Mouse (Mus musculus): ENCODE data around the gene Dab2ip. TPM values are rescaled to one million over a fixed set of nuclear protein-coding genes. Genes with fewer than 3 reads are reported as not detected.
A peak's percentile ranks its signal among the peaks of the same experiment; 100 is the strongest.

The Dab2ip gene
- total and polyA plus RNA-seq, 2 experiments = 4.1 to 8.4 TPM

- no peaks in the 10 kb centered on the region for H3K79me2 ChIP-seq (ENCODE audit: control insufficient read depth, insufficient read depth, low read length)
- no peaks in the 10 kb centered on the region for H3K27me3 ChIP-seq (ENCODE audit: control insufficient read depth, insufficient read depth, low read length)
- H3K4me1 ChIP-seq (ENCODE audit: control insufficient read depth, insufficient read depth, low read length) = peaks cover 7% of the 10 kb centered on the region; the same call in 1 of the 2 replicates
- H3K9ac ChIP-seq (ENCODE audit: low read depth, low read length) = no peak overlapping the region
- no peak overlapping the region for H3K4me3 ChIP-seq (ENCODE audit: insufficient read depth, low read depth, low read length)
- TF ChIP-seq POLR2A (IDR thresholded peaks at IDR 0.05; ENCODE audit: extremely low read depth, insufficient read depth, low read length) (no peak), CTCF (IDR thresholded peaks at IDR 0.05; ENCODE audit: low read depth, low read length) (no peak)
- no peaks in the 10 kb centered on the region for H3K36me3 ChIP-seq (ENCODE audit: control insufficient read depth, insufficient read depth, low read length)
- DNase-seq (ENCODE audit: extremely low read depth, low read depth, low spot score) = no peak
- H3K27ac ChIP-seq (replicated peaks; ENCODE audit: insufficient read depth, low read depth, low read length) = no peak overlapping the region
- WGBS = 89% methylated on average over 8 of the region's 8 CpGs
These were observed 49.4 kb downstream of the Dab2ip start for GRCm38 (mm10) chr2:35607476-35607875.

- no peak for DNase-seq (ENCODE audit: extremely low read depth, low read depth, low spot score)
- no peak overlapping the region for H3K9ac ChIP-seq (ENCODE audit: low read depth, low read length)
- 90% methylated on average over 7 of the region's 7 CpGs for WGBS
- TF ChIP-seq CTCF (IDR thresholded peaks at IDR 0.05; ENCODE audit: low read depth, low read length) (no peak), POLR2A (IDR thresholded peaks at IDR 0.05; ENCODE audit: extremely low read depth, insufficient read depth, low read length) (no peak)
- no peaks in the 10 kb centered on the region for H3K27me3 ChIP-seq (ENCODE audit: control insufficient read depth, insufficient read depth, low read length)
- H3K4me3 ChIP-seq (ENCODE audit: insufficient read depth, low read depth, low read length) = no peak overlapping the region
- peaks cover 7% of the 10 kb centered on the region; the same call in 1 of the 2 replicates for H3K4me1 ChIP-seq (ENCODE audit: control insufficient read depth, insufficient read depth, low read length)
- no peaks in the 10 kb centered on the region for H3K36me3 ChIP-seq (ENCODE audit: control insufficient read depth, insufficient read depth, low read length)
- no peak overlapping the region for H3K27ac ChIP-seq (replicated peaks; ENCODE audit: insufficient read depth, low read depth, low read length)
- no peaks in the 10 kb centered on the region for H3K79me2 ChIP-seq (ENCODE audit: control insufficient read depth, insufficient read depth, low read length)
These were observed 50.8 kb downstream of the Dab2ip start for GRCm38 (mm10) chr2:35608856-35609255.

- no peaks in the 10 kb centered on the region for H3K36me3 ChIP-seq (ENCODE audit: control insufficient read depth, insufficient read depth, low read length)
- no peaks in the 10 kb centered on the region for H3K27me3 ChIP-seq (ENCODE audit: control insufficient read depth, insufficient read depth, low read length)
- 60% methylated on average over 9 of the region's 9 CpGs for WGBS
- no peak overlapping the region for H3K27ac ChIP-seq (replicated peaks; ENCODE audit: insufficient read depth, low read depth, low read length)
- no peak for TF ChIP-seq POLR2A (IDR thresholded peaks at IDR 0.05; ENCODE audit: extremely low read depth, insufficient read depth, low read length)
- peak; percentile 43; the same call in 1 of the 2 replicates for TF ChIP-seq CTCF (IDR thresholded peaks at IDR 0.05; ENCODE audit: low read depth, low read length)
- no peak for DNase-seq (ENCODE audit: extremely low read depth, low read depth, low spot score)
- no peaks in the 10 kb centered on the region for H3K79me2 ChIP-seq (ENCODE audit: control insufficient read depth, insufficient read depth, low read length)
- no peak overlapping the region for H3K9ac ChIP-seq (ENCODE audit: low read depth, low read length)
- no peak overlapping the region for H3K4me3 ChIP-seq (ENCODE audit: insufficient read depth, low read depth, low read length)
- H3K4me1 ChIP-seq (ENCODE audit: control insufficient read depth, insufficient read depth, low read length) = peaks cover 7% of the 10 kb centered on the region; the same call in 1 of the 2 replicates
These were observed 51.3 kb downstream of the Dab2ip start for GRCm38 (mm10) chr2:35609317-35609716.

GRCm38 (mm10) chr2:35610168-35610951 lies 52.3 kb downstream of the Dab2ip start:
- DNase-seq (ENCODE audit: extremely low read depth, low read depth, low spot score) = peak; percentile 75
- Histone ChIP-seq H3K9ac (ENCODE audit: low read depth, low read length) (peak overlapping the region; percentile 62), H3K27ac (replicated peaks; ENCODE audit: insufficient read depth, low read depth, low read length) (no peak overlapping the region), H3K79me2 (ENCODE audit: control insufficient read depth, insufficient read depth, low read length) (no peaks in the 10 kb centered on the region), H3K27me3 (ENCODE audit: control insufficient read depth, insufficient read depth, low read length) (no peaks in the 10 kb centered on the region), H3K4me3 (ENCODE audit: insufficient read depth, low read depth, low read length) (peak overlapping the region; percentile 59), H3K36me3 (ENCODE audit: control insufficient read depth, insufficient read depth, low read length) (no peaks in the 10 kb centered on the region), H3K4me1 (ENCODE audit: control insufficient read depth, insufficient read depth, low read length) (peaks cover 7% of the 10 kb centered on the region; the same call in 1 of the 2 replicates)
- WGBS = 12% methylated on average over 11 of the region's 11 CpGs
- TF ChIP-seq CTCF (IDR thresholded peaks at IDR 0.05; ENCODE audit: low read depth, low read length) = no peak
- TF ChIP-seq POLR2A (IDR thresholded peaks at IDR 0.05; ENCODE audit: extremely low read depth, insufficient read depth, low read length) = no peak

GRCm38 (mm10) chr2:35610976-35611375 lies 52.9 kb downstream of the Dab2ip start:
- Histone ChIP-seq H3K27ac (replicated peaks; ENCODE audit: insufficient read depth, low read depth, low read length) (no peak overlapping the region), H3K27me3 (ENCODE audit: control insufficient read depth, insufficient read depth, low read length) (no peaks in the 10 kb centered on the region), H3K4me1 (ENCODE audit: control insufficient read depth, insufficient read depth, low read length) (peaks cover 7% of the 10 kb centered on the region; the same call in 1 of the 2 replicates), H3K79me2 (ENCODE audit: control insufficient read depth, insufficient read depth, low read length) (no peaks in the 10 kb centered on the region), H3K4me3 (ENCODE audit: insufficient read depth, low read depth, low read length) (no peak overlapping the region), H3K36me3 (ENCODE audit: control insufficient read depth, insufficient read depth, low read length) (no peaks in the 10 kb centered on the region), H3K9ac (ENCODE audit: low read depth, low read length) (no peak overlapping the region)
- WGBS = 94% methylated on average over 7 of the region's 7 CpGs
- no peak for TF ChIP-seq CTCF (IDR thresholded peaks at IDR 0.05; ENCODE audit: low read depth, low read length)
- no peak for TF ChIP-seq POLR2A (IDR thresholded peaks at IDR 0.05; ENCODE audit: extremely low read depth, insufficient read depth, low read length)
- no peak for DNase-seq (ENCODE audit: extremely low read depth, low read depth, low spot score)

- Histone ChIP-seq H3K9ac (ENCODE audit: low read depth, low read length) (no peak overlapping the region), H3K79me2 (ENCODE audit: control insufficient read depth, insufficient read depth, low read length) (no peaks in the 10 kb centered on the region), H3K36me3 (ENCODE audit: control insufficient read depth, insufficient read depth, low read length) (no peaks in the 10 kb centered on the region), H3K4me1 (ENCODE audit: control insufficient read depth, insufficient read depth, low read length) (peaks cover 8% of the 10 kb centered on the region; the same call in 1 of the 2 replicates), H3K27ac (replicated peaks; ENCODE audit: insufficient read depth, low read depth, low read length) (no peak overlapping the region), H3K4me3 (ENCODE audit: insufficient read depth, low read depth, low read length) (no peak overlapping the region), H3K27me3 (ENCODE audit: control insufficient read depth, insufficient read depth, low read length) (no peaks in the 10 kb centered on the region)
- no peak for TF ChIP-seq POLR2A (IDR thresholded peaks at IDR 0.05; ENCODE audit: extremely low read depth, insufficient read depth, low read length)
- TF ChIP-seq CTCF (IDR thresholded peaks at IDR 0.05; ENCODE audit: low read depth, low read length) = no peak
- no peak for DNase-seq (ENCODE audit: extremely low read depth, low read depth, low spot score)
- WGBS = 82% methylated on average over 4 of the region's 4 CpGs
These were observed 53.6 kb downstream of the Dab2ip start for GRCm38 (mm10) chr2:35611645-35612044.

Measured in liver, adult 2 months (tissue).